Mouse (Mus musculus): ENCODE measurements at regions not wholly inside any gene's neighbourhood (a gene's known extent, or its start where the extent isn't known, plus 50 kb on each side); places are given as distances from the start of the nearest gene placed in this dataset.
A peak's percentile ranks its signal among the peaks of the same experiment; 100 is the strongest.

DNA sequence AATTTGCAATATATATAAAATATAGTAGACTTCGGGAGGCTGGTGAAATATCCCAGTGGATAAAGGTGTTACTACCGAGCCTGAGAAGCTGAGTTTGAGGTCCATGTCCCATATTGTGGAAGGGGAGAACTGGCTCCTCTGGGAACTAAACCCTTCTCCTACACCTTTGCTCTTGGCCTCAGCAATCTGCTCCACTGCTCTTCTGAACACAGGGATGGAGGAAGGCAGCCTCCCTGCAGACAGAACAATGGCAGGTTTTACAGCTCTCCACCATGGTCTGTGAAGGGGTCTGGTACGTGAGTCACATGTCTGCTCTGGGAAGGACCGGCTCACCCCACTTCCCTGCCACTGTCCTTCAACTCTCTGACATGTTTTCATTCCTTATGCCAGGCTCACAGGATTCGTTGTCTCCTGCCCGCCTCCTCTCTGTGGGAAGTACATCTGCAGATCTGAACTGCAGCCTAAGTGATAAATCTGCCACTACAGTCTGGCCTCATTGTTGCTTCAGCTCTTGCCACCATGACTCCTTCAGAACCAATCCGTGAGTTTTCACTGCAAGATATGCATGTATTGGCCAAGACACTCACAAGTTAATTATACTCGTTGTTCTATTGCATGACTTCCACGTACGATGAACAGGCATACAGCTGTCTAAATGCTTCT lies 220.0 kb upstream of the Gm9767 start:
- H3K36me3 ChIP-seq (replicated peaks), result no peaks in the 10 kb centered on the region
- H3K4me2 ChIP-seq, result no peak overlapping the region
- H3K9ac ChIP-seq, result no peak overlapping the region
- no peaks in the 10 kb centered on the region for H3K4me1 ChIP-seq
- H3K27me3 ChIP-seq (replicated peaks), result no peaks in the 10 kb centered on the region
- WGBS, result 67% methylated on average over 10 of the region's 10 CpGs
- no peak overlapping the region for H3K27ac ChIP-seq
- no peak for ATAC-seq (replicated peaks)
- no peaks in the 10 kb centered on the region for H3K9me3 ChIP-seq
- H3K4me3 ChIP-seq, result no peak overlapping the region

DNA sequence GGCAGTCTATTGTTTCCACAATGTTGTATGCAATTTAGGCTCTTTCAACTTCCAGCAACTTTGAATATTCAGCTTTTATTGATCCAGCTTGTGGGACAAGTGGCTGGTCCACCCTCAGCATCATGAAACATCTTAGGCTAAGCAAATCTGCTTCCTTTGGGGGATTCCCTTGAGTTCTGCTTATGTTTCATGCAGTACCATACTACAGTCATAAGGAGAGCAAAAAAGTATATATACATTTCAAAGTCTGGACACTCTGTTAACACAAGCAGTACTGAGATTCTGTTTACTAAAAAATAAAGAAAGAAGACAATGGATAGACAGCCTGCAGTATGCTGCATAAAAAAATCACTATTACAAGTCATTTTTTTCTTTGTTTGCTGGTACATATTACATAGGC lies 233.7 kb upstream of the Gm9767 start:
- H3K9me3 ChIP-seq, result no peaks in the 10 kb centered on the region

DNA sequence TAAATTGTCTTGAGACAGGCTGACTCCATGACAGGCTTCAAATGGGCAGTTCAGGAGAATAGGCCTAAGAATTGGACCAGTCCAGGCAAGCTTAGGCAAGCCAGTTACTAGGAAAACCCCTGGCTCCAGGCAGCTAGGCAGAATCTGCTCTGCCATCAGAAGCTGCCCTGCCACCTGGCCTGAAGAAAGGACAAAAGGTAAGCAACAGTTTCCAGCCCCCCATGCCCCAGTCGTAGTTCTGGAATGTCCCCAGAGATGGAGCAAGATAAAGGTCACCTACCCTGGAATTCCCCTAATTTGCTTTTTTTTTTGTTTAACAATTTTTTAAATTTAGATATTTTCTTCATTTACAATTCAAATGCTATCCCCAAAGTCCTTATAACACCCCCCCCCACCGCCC lies 248.8 kb upstream of the Gm9767 start:
- Histone ChIP-seq H3K36me3 (replicated peaks) (no peaks in the 10 kb centered on the region), H3K27me3 (replicated peaks) (no peaks in the 10 kb centered on the region), H3K4me2 (no peak overlapping the region), H3K9me3 (no peaks in the 10 kb centered on the region), H3K27ac (no peak overlapping the region), H3K4me3 (no peak overlapping the region), H3K9ac (no peak overlapping the region), H3K4me1 (no peaks in the 10 kb centered on the region)
- 93% methylated on average over 2 of the region's 2 CpGs for WGBS
- ATAC-seq (replicated peaks), result no peak

More for the DNA sequence above, 233.7 kb upstream of the Gm9767 start:
- no peaks in the 10 kb centered on the region for H3K4me1 ChIP-seq
- no peaks in the 10 kb centered on the region for H3K36me3 ChIP-seq (replicated peaks)
- H3K9ac ChIP-seq, result no peak overlapping the region
- H3K4me3 ChIP-seq, result no peak overlapping the region
- no peak overlapping the region for H3K27ac ChIP-seq
- no peak overlapping the region for H3K4me2 ChIP-seq
- no peak for ATAC-seq (replicated peaks)
- no peaks in the 10 kb centered on the region for H3K27me3 ChIP-seq (replicated peaks)

DNA sequence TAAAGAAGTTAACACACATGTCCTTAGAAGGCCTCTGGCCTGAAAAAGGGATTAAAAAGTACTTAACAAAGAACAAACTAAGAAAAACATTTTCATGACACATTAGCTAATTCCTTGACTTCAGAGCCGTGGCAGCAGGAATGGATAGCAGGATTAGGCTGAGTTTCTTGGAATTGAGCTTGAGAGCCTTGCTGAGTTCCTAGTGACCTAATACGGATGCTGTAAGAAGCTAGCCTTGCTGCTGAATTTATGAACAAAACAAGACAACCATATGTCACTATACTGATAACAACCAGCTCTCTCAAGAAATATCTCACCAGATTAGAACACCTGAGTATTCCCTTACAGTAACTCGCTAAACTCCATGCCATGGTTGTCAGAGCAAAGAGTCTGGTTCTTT lies 268.2 kb upstream of the Smlr1 start:
- no peak for ATAC-seq (replicated peaks)
- WGBS, result 75% methylated on average over 3 of the region's 3 CpGs
- Histone ChIP-seq H3K9ac (no peak overlapping the region), H3K4me2 (no peak overlapping the region), H3K4me3 (no peak overlapping the region), H3K36me3 (replicated peaks) (no peaks in the 10 kb centered on the region), H3K4me1 (no peaks in the 10 kb centered on the region), H3K9me3 (no peaks in the 10 kb centered on the region), H3K27me3 (replicated peaks) (no peaks in the 10 kb centered on the region), H3K27ac (no peak overlapping the region)

GRCm38 (mm10) chr10:25801499-25801898 lies 265.4 kb upstream of the Smlr1 start:
- Histone ChIP-seq H3K4me2 (no peak overlapping the region), H3K36me3 (replicated peaks) (no peaks in the 10 kb centered on the region), H3K4me3 (no peak overlapping the region), H3K9me3 (no peaks in the 10 kb centered on the region), H3K27me3 (replicated peaks) (no peaks in the 10 kb centered on the region), H3K4me1 (no peaks in the 10 kb centered on the region), H3K9ac (no peak overlapping the region), H3K27ac (no peak overlapping the region)
- no peak for ATAC-seq (replicated peaks)
- WGBS, result 83% methylated on average over 2 of the region's 2 CpGs

- Histone ChIP-seq H3K4me2 (no peak overlapping the region), H3K9ac (no peak overlapping the region), H3K27me3 (replicated peaks) (no peaks in the 10 kb centered on the region), H3K9me3 (no peaks in the 10 kb centered on the region), H3K36me3 (replicated peaks) (no peaks in the 10 kb centered on the region), H3K4me1 (no peaks in the 10 kb centered on the region), H3K27ac (no peak overlapping the region), H3K4me3 (no peak overlapping the region)
- 94% methylated on average over 2 of the region's 2 CpGs for WGBS
- ATAC-seq (replicated peaks), result no peak
These were observed 262.8 kb upstream of the Smlr1 start for GRCm38 (mm10) chr10:25798881-25799280.

DNA sequence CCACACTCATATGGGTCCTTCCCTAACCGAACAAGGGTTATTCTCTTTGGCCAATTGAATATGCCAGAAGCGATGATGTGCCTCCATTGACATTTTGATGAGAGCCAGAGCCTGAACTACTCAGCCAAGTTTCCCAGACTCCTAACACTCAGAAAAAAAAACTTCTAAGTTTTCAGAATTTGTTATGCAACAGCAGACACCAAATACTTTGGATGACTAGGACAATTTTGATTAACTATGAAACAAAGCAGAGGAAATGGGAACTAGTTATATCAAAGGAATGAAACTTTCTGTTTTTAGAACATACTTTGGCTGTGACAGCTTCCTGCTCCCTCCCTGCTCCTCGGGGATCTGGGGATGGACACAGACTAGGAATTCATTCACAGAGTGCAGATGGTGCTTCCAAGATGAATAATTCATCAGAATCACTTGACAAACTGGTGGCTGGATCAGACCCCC lies 254.3 kb upstream of the Smlr1 start:
- no peaks in the 10 kb centered on the region for H3K27me3 ChIP-seq (replicated peaks)
- no peaks in the 10 kb centered on the region for H3K36me3 ChIP-seq (replicated peaks)
- H3K4me1 ChIP-seq, result no peaks in the 10 kb centered on the region
- H3K9me3 ChIP-seq, result no peaks in the 10 kb centered on the region
- no peak overlapping the region for H3K9ac ChIP-seq
- H3K4me2 ChIP-seq, result no peak overlapping the region
- H3K4me3 ChIP-seq, result no peak overlapping the region
- ATAC-seq (replicated peaks), result no peak
- H3K27ac ChIP-seq, result no peak overlapping the region
- 50% methylated on average over 3 of the region's 3 CpGs for WGBS

- 77% methylated on average over 6 of the region's 6 CpGs for WGBS
- Histone ChIP-seq H3K27me3 (replicated peaks) (no peaks in the 10 kb centered on the region), H3K36me3 (replicated peaks) (no peaks in the 10 kb centered on the region), H3K9me3 (no peaks in the 10 kb centered on the region), H3K4me2 (no peak overlapping the region), H3K4me1 (no peaks in the 10 kb centered on the region), H3K9ac (no peak overlapping the region), H3K4me3 (no peak overlapping the region), H3K27ac (no peak overlapping the region)
- ATAC-seq (replicated peaks), result no peak
These were observed 252.6 kb upstream of the Smlr1 start for GRCm38 (mm10) chr10:25788660-25789059.

- no peaks in the 10 kb centered on the region for H3K4me1 ChIP-seq
- ATAC-seq (replicated peaks), result no peak
- H3K9me3 ChIP-seq, result no peaks in the 10 kb centered on the region
- 89% methylated on average over 4 of the region's 4 CpGs for WGBS
- no peak overlapping the region for H3K4me3 ChIP-seq
- H3K27ac ChIP-seq, result no peak overlapping the region
- H3K9ac ChIP-seq, result no peak overlapping the region
- H3K27me3 ChIP-seq (replicated peaks), result no peaks in the 10 kb centered on the region
- no peaks in the 10 kb centered on the region for H3K36me3 ChIP-seq (replicated peaks)
- H3K4me2 ChIP-seq, result no peak overlapping the region
These were observed 251.9 kb upstream of the Smlr1 start for GRCm38 (mm10) chr10:25788004-25788403.

DNA sequence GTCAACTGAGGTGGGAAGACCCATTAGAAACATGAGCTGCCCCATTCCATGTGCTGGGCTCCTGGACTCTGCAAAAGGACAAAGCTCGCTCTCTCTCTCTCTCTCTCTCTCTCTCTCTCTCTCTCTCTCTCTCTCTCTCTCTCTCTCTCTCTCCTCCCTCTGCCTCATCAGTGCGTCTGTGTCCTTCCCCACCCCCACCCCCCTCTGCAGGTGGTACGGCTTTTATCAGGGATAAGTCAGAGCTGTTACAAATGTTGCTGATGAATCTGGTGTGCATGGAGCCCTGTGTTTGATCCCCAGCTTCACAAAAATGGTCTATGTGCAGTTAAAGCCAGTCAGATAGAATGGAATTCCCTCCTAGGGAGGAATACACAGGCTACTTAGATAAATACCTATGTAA lies 247.8 kb upstream of the Smlr1 start:
- 53% methylated on average over 3 of the region's 3 CpGs for WGBS
- H3K4me1 ChIP-seq, result no peaks in the 10 kb centered on the region
- ATAC-seq (replicated peaks), result no peak
- no peaks in the 10 kb centered on the region for H3K9me3 ChIP-seq
- H3K36me3 ChIP-seq (replicated peaks), result no peaks in the 10 kb centered on the region
- no peak overlapping the region for H3K4me3 ChIP-seq
- H3K27ac ChIP-seq, result no peak overlapping the region
- H3K27me3 ChIP-seq (replicated peaks), result no peaks in the 10 kb centered on the region
- H3K4me2 ChIP-seq, result no peak overlapping the region
- H3K9ac ChIP-seq, result no peak overlapping the region

DNA sequence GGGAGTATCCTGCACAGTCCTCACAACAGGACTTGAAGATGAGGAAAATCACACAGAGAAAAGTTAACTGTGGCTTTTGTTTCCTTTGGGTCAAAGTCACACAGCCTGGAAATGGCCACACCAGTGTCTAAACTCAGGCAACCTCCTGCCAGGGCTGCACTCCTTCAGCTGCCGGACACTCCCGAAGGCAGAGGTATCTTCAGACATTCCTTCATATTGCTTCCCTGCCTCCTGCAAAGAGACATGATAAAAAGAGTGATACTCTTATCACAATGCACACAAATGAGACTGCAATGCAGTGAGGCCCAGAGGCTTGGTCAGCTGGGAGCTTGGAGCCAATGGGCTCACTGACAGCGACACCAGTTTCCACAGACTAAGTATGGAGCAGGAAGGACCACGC lies 243.4 kb upstream of the Smlr1 start:
- no peak overlapping the region for H3K4me2 ChIP-seq
- no peak overlapping the region for H3K4me3 ChIP-seq
- no peak overlapping the region for H3K27ac ChIP-seq
- no peak overlapping the region for H3K9ac ChIP-seq
- no peaks in the 10 kb centered on the region for H3K9me3 ChIP-seq
- no peaks in the 10 kb centered on the region for H3K27me3 ChIP-seq (replicated peaks)
- ATAC-seq (replicated peaks), result no peak
- H3K36me3 ChIP-seq (replicated peaks), result no peaks in the 10 kb centered on the region
- H3K4me1 ChIP-seq, result no peaks in the 10 kb centered on the region
- 95% methylated on average over 4 of the region's 4 CpGs for WGBS

- Histone ChIP-seq H3K9me3 (no peaks in the 10 kb centered on the region), H3K27ac (no peak overlapping the region), H3K4me2 (no peak overlapping the region), H3K4me3 (no peak overlapping the region), H3K36me3 (replicated peaks) (no peaks in the 10 kb centered on the region), H3K27me3 (replicated peaks) (no peaks in the 10 kb centered on the region), H3K9ac (no peak overlapping the region), H3K4me1 (no peaks in the 10 kb centered on the region)
- no peak for ATAC-seq (replicated peaks)
- WGBS, result 83% methylated on average over 2 of the region's 2 CpGs
These were observed 241.7 kb upstream of the Smlr1 start for GRCm38 (mm10) chr10:25777717-25778116.

GRCm38 (mm10) chr10:25776697-25777096 lies 240.6 kb upstream of the Smlr1 start:
- Histone ChIP-seq H3K9me3 (no peaks in the 10 kb centered on the region), H3K4me3 (no peak overlapping the region), H3K36me3 (replicated peaks) (no peaks in the 10 kb centered on the region), H3K27me3 (replicated peaks) (no peaks in the 10 kb centered on the region), H3K4me1 (no peaks in the 10 kb centered on the region), H3K9ac (no peak overlapping the region), H3K27ac (no peak overlapping the region), H3K4me2 (no peak overlapping the region; the same call in 1 of the 2 replicates)
- ATAC-seq (replicated peaks), result peak; percentile 33
- 61% methylated on average over 11 of the region's 11 CpGs for WGBS
